Mouse (Mus musculus) bone marrow, adult 2 months (tissue): ENCODE measurements at regions not wholly inside any gene's neighbourhood (a gene's known extent, or its start where the extent isn't known, plus 50 kb on each side); places are given as distances from the start of the nearest gene placed in this dataset.

ENCODE experiments used
- H3K27ac ChIP-seq: fragments of 200-500 bp; 2 replicates; pipeline ENCODE4 v1.5.1; 2012; ENCODE audit warnings: low read depth, mild to moderate bottlenecking, control low read depth, inconsistent platforms, low read length; ENCODE audit not compliant: control insufficient read depth, poor library complexity, insufficient read depth
- H3K4me1 ChIP-seq: fragments of 200-500 bp; 2 replicates; pipeline ENCODE4 v1.6.1; 2011; ENCODE audit warnings: low read length; ENCODE audit not compliant: control insufficient read depth, insufficient read depth
- H3K4me3 ChIP-seq: fragments of 200-500 bp; replicated peaks from 2 replicates; pipeline ENCODE3; 2011; ENCODE audit warnings: mild to moderate bottlenecking, low read depth, low read length, control low read depth; ENCODE audit not compliant: control insufficient read depth
- CTCF ChIP-seq: fragments of 200-500 bp; IDR thresholded peaks from 2 replicates; pipeline ENCODE4 v1.5.1; 2011; ENCODE audit warnings: low read length, control low read depth; ENCODE audit not compliant: control insufficient read depth, insufficient read depth
- POLR2A ChIP-seq: fragments of 200-500 bp; IDR thresholded peaks from 2 replicates; pipeline ENCODE4 v1.6.1; 2011; ENCODE audit warnings: low read depth, mild to moderate bottlenecking, control low read depth, low read length, borderline replicate concordance; ENCODE audit not compliant: control insufficient read depth
- WGBS: fragments of 180-500 bp; shearing (Covaris S2); methylation state at CpG from one replicate; pipeline ENCODE4 v1.1.7; 2018; 5-methylcytosine and 5-hydroxymethylcytosine counted together

GRCm38 (mm10) chr19:15803131-15803889, 143.8 kb downstream of the Psat1 start:
- TF ChIP-seq CTCF (no peak), POLR2A (no peak)
- 78% methylated on average over 8 of the region's 8 CpGs for WGBS
- Histone ChIP-seq H3K4me3 (no peak overlapping the region), H3K27ac (no peak overlapping the region), H3K4me1 (no peaks in the 10 kb centered on the region)

DNA sequence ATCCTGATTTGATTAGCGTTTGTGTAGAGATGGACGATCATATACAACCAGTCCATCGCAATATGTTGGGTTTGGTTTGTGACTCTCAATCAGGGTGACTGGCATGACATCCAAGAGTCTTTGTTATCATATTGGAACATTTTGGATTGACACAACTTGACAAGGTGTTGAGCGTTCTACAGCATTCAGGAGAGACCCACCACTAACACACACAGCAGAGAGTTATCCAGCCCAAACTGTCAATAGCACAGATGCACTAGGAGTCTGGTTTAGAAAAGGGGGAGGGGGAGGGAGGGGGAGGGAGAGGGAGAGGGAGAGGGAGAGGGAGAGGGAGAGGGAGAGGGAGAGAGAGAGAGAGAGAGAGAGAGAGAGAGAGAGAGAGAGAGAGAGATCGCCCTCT, 144.5 kb downstream of the Psat1 start:
- H3K4me1 ChIP-seq: no peaks in the 10 kb centered on the region
- no peak for TF ChIP-seq CTCF
- TF ChIP-seq POLR2A: no peak
- WGBS: 77% methylated on average over 5 of the region's 5 CpGs
- H3K4me3 ChIP-seq: no peak overlapping the region
- no peak overlapping the region for H3K27ac ChIP-seq

DNA sequence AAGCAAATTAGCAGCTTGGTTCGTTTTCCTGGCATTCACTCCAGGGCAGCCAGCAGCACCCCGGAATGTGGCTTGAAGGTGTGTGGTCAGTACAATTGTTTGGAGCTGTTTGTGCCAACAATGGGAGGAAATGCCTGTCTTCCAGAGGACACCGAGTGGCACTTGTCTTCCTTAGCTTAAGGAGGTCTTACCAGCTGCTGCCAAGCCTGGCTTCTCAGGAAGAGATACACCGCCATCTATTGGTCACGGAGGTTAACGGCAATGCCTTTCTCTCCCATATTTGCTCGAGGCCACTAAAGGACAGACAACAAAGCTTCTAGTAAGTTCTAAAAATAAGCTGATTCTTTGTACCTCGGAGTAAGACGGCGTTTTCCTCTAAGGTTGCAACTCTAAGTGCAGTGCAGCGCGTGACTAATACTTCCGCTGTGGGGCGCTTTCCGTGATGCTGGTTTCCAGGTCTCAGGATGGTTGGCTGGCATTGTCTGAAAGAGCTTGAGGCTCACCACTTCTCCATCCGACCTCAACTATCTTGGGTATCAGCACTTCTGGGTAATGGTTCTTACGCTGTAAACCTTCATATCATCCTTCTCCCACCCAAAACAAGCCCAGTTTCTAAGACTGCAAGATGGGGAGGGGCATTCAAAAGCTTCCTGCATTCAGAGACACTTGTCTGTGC, 145.2 kb downstream of the Psat1 start:
- no peak overlapping the region for H3K27ac ChIP-seq
- peak overlapping the region; percentile 30 for H3K4me3 ChIP-seq
- no peaks in the 10 kb centered on the region for H3K4me1 ChIP-seq
- WGBS: under 1% methylated on average over 17 of the region's 17 CpGs
- TF ChIP-seq POLR2A (no peak), CTCF (peak; percentile 68)

- Histone ChIP-seq H3K27ac (no peak overlapping the region), H3K4me1 (no peaks in the 10 kb centered on the region), H3K4me3 (no peak overlapping the region)
- TF ChIP-seq CTCF (no peak), POLR2A (no peak)
- 34% methylated on average over 16 of the region's 16 CpGs for WGBS
These were observed 146.1 kb downstream of the Psat1 start for GRCm38 (mm10) chr19:15800856-15801706.

DNA sequence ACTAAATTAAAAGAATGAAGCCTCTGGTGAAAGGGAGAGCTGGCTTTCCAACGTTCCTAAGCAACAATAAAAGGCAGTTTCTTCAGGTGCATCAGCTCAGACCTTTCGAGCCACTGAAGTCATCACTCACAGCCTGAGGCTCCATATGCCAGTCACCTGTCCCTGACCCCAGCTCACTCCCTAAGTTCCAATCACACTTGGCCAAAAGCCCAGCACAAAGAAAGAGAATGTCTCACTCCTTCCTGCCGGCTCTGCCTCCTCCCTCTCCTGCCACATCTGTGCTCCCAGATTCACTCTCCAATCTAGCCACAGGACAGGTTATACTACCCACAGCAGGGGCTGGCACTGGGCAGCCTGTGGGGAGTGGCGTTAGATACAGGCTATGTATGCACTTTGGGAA, 150.7 kb downstream of the Psat1 start:
- WGBS: 53% methylated on average over 4 of the region's 4 CpGs
- no peak for TF ChIP-seq POLR2A
- no peak overlapping the region for H3K4me3 ChIP-seq

GRCm38 (mm10) chr19:15791942-15792341, 155.2 kb downstream of the Psat1 start:
- H3K4me1 ChIP-seq: no peaks in the 10 kb centered on the region
- no peak overlapping the region for H3K27ac ChIP-seq
- H3K4me3 ChIP-seq: no peak overlapping the region
- TF ChIP-seq POLR2A: no peak
- TF ChIP-seq CTCF: no peak
- WGBS: 76% methylated on average over 4 of the region's 4 CpGs

More for the DNA sequence above, 150.7 kb downstream of the Psat1 start:
- H3K27ac ChIP-seq: no peak overlapping the region
- no peaks in the 10 kb centered on the region for H3K4me1 ChIP-seq

DNA sequence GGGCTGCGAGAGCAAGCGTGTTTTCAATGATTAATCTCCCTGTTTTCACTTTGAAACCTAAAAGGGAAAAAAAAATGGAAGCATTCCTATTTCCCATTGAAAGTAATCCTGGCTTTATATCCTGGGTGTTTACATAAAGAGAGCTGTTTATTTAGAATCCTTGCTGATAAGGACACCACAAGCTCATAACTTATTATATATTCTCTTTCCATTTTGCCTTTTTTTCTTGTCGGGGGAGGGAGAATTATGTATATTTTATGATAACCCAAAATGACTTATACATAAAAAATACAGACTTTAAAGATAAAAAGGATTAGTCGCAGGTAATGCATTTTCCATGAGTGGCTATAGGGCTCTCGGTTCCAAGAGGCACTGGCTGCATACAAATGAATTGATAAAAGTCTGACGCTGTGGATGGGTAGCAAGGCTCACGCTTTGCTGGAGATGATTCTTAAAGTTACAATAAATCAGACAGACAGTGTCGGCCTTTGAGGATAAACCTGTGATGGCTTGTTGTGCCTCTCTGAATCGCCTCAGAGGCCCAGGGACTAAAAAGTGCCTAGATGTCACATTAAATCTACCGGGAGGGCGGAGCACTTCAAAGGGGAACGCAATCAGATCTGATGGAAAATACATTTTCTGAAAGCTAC, 155.7 kb downstream of the Psat1 start:
- TF ChIP-seq POLR2A: no peak
- TF ChIP-seq CTCF: no peak
- Histone ChIP-seq H3K4me1 (no peaks in the 10 kb centered on the region), H3K4me3 (no peak overlapping the region), H3K27ac (no peak overlapping the region)
- 82% methylated on average over 12 of the region's 12 CpGs for WGBS
